Mouse (Mus musculus) embryonic facial prominence, embryonic 13.5 days (tissue): ENCODE results near the gene Vgll4. TPM values are rescaled to one million over a fixed set of nuclear protein-coding genes. Genes with fewer than 3 reads are reported as not detected.

ENCODE experiments used
- ATAC-seq: fragments of 200-750 bp; cut with Nextera tagmentation; 2 replicates; pipeline ENCODE4 v1.8.0; 2017; ENCODE audit warnings: low read depth; ENCODE audit not compliant: insufficient number of reproducible peaks, insufficient read depth, low FRiP score, low TSS enrichment
- H3K27ac ChIP-seq: fragments of 300-500 bp; sonication (generic); 2 replicates; pipeline ENCODE4 v1.5.1; 2015; ENCODE audit warnings: moderate library complexity, mild to moderate bottlenecking, inconsistent platforms
- H3K27me3 ChIP-seq: fragments of 300-500 bp; sonication (generic); 2 replicates; pipeline ENCODE4 v1.6.1; 2015; ENCODE audit warnings: mild to moderate bottlenecking, inconsistent platforms
- H3K36me3 ChIP-seq: fragments of 300-500 bp; sonication (generic); 2 replicates; pipeline ENCODE4 v1.6.1; 2015; ENCODE audit warnings: mild to moderate bottlenecking, inconsistent platforms
- H3K4me1 ChIP-seq: fragments of 300-500 bp; sonication (generic); 2 replicates; pipeline ENCODE4 v1.6.1; 2015; ENCODE audit warnings: inconsistent platforms
- H3K4me2 ChIP-seq: fragments of 300-500 bp; sonication (generic); 2 replicates; pipeline ENCODE4 v1.6.1; 2015; ENCODE audit warnings: moderate library complexity, mild to moderate bottlenecking, inconsistent platforms
- H3K4me3 ChIP-seq: fragments of 300-500 bp; sonication (generic); 2 replicates; pipeline ENCODE4 v1.5.1; 2015; ENCODE audit warnings: mild to moderate bottlenecking, inconsistent platforms
- H3K9ac ChIP-seq: fragments of 300-500 bp; sonication (generic); 2 replicates; pipeline ENCODE4 v1.6.1; 2015; ENCODE audit warnings: mild to moderate bottlenecking, inconsistent platforms
- H3K9me3 ChIP-seq: fragments of 300-500 bp; sonication (generic); 2 replicates; pipeline ENCODE4 v1.6.1; 2016; ENCODE audit warnings: inconsistent platforms
- WGBS: fragments of 180-500 bp; shearing (Covaris S2); methylation state at CpG from one replicate; pipeline ENCODE4 v1.1.7; 2015; ENCODE audit warnings: mixed read lengths; 5-methylcytosine and 5-hydroxymethylcytosine counted together
- polyA plus RNA-seq: library from polyadenylated mRNA; unstranded; fragments of >200 nt; fragmentation: Nextera tagmentation; extraction: Ambion mirVana; gene quantifications from 2 replicates; pipeline ENCODE4 v1.2.1, GENCODE M21; 2015

Vgll4 gene
- polyA plus RNA-seq, 1 experiment from 2014 or later = 148 TPM

GRCm38 (mm10) chr6:114876033-114876432, 93.8 kb downstream of the Vgll4 start:
- Histone ChIP-seq H3K4me3 (no peak overlapping the region), H3K27me3 (no peaks in the 10 kb centered on the region), H3K9me3 (no peaks in the 10 kb centered on the region), H3K27ac (peak overlapping the region; percentile 95), H3K4me2 (peak overlapping the region; percentile 63), H3K4me1 (peaks cover 98% of the 10 kb centered on the region), H3K9ac (peak overlapping the region; percentile 66), H3K36me3 (peaks cover 20% of the 10 kb centered on the region)
- no peak for ATAC-seq
- WGBS = 22% methylated on average over 4 of the region's 4 CpGs

GRCm38 (mm10) chr6:114875018-114875558, 94.7 kb downstream of the Vgll4 start:
- Histone ChIP-seq H3K4me2 (peak overlapping the region; percentile 63), H3K27me3 (no peaks in the 10 kb centered on the region), H3K27ac (peak overlapping the region; percentile 95), H3K9me3 (no peaks in the 10 kb centered on the region), H3K4me1 (peaks cover 99% of the 10 kb centered on the region), H3K9ac (peak overlapping the region; percentile 66), H3K36me3 (peaks cover 21% of the 10 kb centered on the region; the same call in 1 of the 2 replicates), H3K4me3 (peak overlapping the region; percentile 34)
- ATAC-seq = peak; percentile 79
- WGBS = under 1% methylated on average over 18 of the region's 18 CpGs

GRCm38 (mm10) chr6:114874138-114874928, 95.5 kb downstream of the Vgll4 start:
- Histone ChIP-seq H3K9me3 (no peaks in the 10 kb centered on the region), H3K9ac (peak overlapping the region; percentile 66), H3K4me3 (peak overlapping the region; percentile 34), H3K27me3 (no peaks in the 10 kb centered on the region), H3K36me3 (peaks cover 21% of the 10 kb centered on the region; the same call in 1 of the 2 replicates), H3K27ac (peak overlapping the region; percentile 95), H3K4me2 (peak overlapping the region; percentile 63), H3K4me1 (peaks cover 99% of the 10 kb centered on the region)
- ATAC-seq = peak; percentile 26
- 4% methylated on average over 19 of the region's 19 CpGs for WGBS

DNA sequence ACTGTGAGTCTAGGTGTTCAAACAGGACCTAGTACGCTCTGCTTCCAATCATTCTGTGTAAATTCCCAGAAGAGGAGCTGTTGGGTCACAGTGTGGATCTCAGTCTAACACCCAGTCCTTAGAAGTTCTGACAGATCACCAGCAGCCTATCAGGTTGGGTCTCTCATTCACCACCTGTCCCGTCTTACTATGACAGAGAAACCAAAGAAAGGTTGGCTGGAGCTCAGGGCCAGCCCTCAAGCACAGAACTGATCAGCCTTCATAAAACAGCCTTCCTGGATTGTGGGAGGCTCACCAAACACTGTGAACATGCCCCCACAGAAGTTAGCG, 96.0 kb downstream of the Vgll4 start:
- H3K4me3 ChIP-seq = peak overlapping the region; percentile 34
- H3K9ac ChIP-seq = peak overlapping the region; percentile 66
- peaks cover 16% of the 10 kb centered on the region; the same call in 1 of the 2 replicates for H3K36me3 ChIP-seq
- peak overlapping the region; percentile 95 for H3K27ac ChIP-seq
- H3K27me3 ChIP-seq = no peaks in the 10 kb centered on the region
- peaks cover 99% of the 10 kb centered on the region for H3K4me1 ChIP-seq
- 51% methylated on average over 3 of the region's 3 CpGs for WGBS
- no peaks in the 10 kb centered on the region for H3K9me3 ChIP-seq
- no peak for ATAC-seq
- peak overlapping the region; percentile 63 for H3K4me2 ChIP-seq

DNA sequence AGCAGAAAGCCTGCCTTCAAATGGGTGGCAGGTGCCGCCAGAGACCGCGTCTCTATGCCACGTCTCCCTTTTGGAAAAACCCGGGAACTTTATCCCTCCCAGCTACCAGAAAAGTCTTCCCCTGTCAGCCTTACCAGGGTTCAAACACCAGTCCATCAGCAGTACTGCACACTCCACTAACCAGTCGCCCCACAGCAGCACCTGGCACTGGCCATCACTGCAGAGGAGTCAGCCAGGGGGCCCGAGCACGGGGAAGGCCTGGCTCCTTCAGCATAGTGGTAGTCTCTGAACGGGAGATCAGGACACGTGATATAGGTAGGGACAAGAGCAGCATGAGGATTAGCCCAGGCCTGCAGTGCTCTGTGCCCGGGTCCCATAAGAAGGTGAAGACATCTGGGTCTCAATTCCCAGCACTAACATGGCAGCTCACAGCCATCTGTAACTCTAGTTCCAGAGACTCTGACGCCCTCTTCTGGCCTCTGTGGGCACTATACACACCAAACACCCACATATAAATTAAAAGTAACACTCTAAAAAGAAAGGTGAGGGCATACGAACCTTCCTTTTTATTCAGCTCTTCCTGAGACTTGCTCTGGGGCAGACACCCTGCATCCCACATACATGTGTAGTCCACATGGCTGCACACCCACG, 98.7 kb downstream of the Vgll4 start:
- H3K36me3 ChIP-seq = peaks cover 16% of the 10 kb centered on the region; the same call in 1 of the 2 replicates
- 75% methylated on average over 14 of the region's 14 CpGs for WGBS
- peaks cover 87% of the 10 kb centered on the region for H3K4me1 ChIP-seq
- peak overlapping the region; percentile 95; the same call in 1 of the 2 replicates for H3K27ac ChIP-seq
- H3K27me3 ChIP-seq = no peaks in the 10 kb centered on the region
- ATAC-seq = no peak
- no peaks in the 10 kb centered on the region for H3K9me3 ChIP-seq
- H3K4me3 ChIP-seq = no peak overlapping the region
- no peak overlapping the region for H3K4me2 ChIP-seq
- no peak overlapping the region for H3K9ac ChIP-seq

GRCm38 (mm10) chr6:114869501-114870076, 100.2 kb downstream of the Vgll4 start:
- Histone ChIP-seq H3K36me3 (peaks cover 16% of the 10 kb centered on the region; the same call in 1 of the 2 replicates), H3K9ac (0 out of 2 replicates have a peak overlapping the region, but pooled peaks have one; percentile 40), H3K4me3 (no peak overlapping the region), H3K27ac (peak overlapping the region; percentile 69), H3K4me1 (peaks cover 82% of the 10 kb centered on the region), H3K4me2 (no peak overlapping the region), H3K9me3 (no peaks in the 10 kb centered on the region), H3K27me3 (no peaks in the 10 kb centered on the region)
- no peak for ATAC-seq
- WGBS = 45% methylated on average over 6 of the region's 6 CpGs

- H3K4me3 ChIP-seq = no peak overlapping the region
- H3K4me2 ChIP-seq = no peak overlapping the region
- H3K4me1 ChIP-seq = peaks cover 73% of the 10 kb centered on the region
- H3K27ac ChIP-seq = no peak overlapping the region
- no peaks in the 10 kb centered on the region for H3K27me3 ChIP-seq
- H3K9me3 ChIP-seq = no peaks in the 10 kb centered on the region
- H3K36me3 ChIP-seq = peaks cover 25% of the 10 kb centered on the region
- no peak for ATAC-seq
- no peak overlapping the region for H3K9ac ChIP-seq
- 79% methylated on average over 7 of the region's 7 CpGs for WGBS
Measured at GRCm38 (mm10) chr6:114868656-114869055, 101.1 kb downstream of the Vgll4 start.

- ATAC-seq = no peak
- Histone ChIP-seq H3K9ac (no peak overlapping the region), H3K27ac (0 out of 2 replicates have a peak overlapping the region, but pooled peaks have one; percentile 62), H3K4me2 (no peak overlapping the region), H3K4me3 (no peak overlapping the region), H3K27me3 (no peaks in the 10 kb centered on the region), H3K4me1 (peaks cover 53% of the 10 kb centered on the region), H3K9me3 (no peaks in the 10 kb centered on the region), H3K36me3 (peaks cover 43% of the 10 kb centered on the region)
- WGBS = 78% methylated on average over 4 of the region's 4 CpGs
Measured at GRCm38 (mm10) chr6:114866619-114867018, 103.2 kb downstream of the Vgll4 start.

DNA sequence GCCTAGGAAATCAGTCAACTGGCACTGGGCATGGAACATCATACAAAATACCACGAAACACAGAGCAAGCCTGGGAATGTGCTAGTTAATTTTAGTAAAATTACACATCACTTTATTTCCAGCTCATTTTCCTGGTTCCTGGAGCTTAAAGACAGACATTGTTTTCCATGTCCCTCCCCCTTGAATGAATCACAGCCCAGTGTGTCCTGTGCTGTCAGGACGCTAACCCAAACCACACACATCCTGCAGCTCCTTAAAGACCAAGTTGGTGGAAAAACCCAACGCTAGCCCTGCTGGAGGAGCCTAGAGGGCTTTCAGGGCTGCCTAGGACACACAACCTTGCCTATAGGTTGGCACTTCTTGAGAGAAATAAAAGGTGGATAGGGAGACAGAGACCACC, 103.7 kb downstream of the Vgll4 start:
- Histone ChIP-seq H3K27ac (peak overlapping the region; percentile 62; the same call in 1 of the 2 replicates), H3K27me3 (no peaks in the 10 kb centered on the region), H3K36me3 (peaks cover 43% of the 10 kb centered on the region), H3K4me3 (no peak overlapping the region), H3K4me2 (no peak overlapping the region), H3K9ac (no peak overlapping the region), H3K4me1 (peaks cover 47% of the 10 kb centered on the region), H3K9me3 (no peaks in the 10 kb centered on the region)
- no peak for ATAC-seq
- 64% methylated on average over 3 of the region's 3 CpGs for WGBS

GRCm38 (mm10) chr6:114864421-114864820, 105.4 kb downstream of the Vgll4 start:
- Histone ChIP-seq H3K9ac (no peak overlapping the region), H3K4me3 (no peak overlapping the region), H3K4me2 (no peak overlapping the region), H3K27ac (peak overlapping the region; percentile 7; the same call in 1 of the 2 replicates), H3K4me1 (peaks cover 31% of the 10 kb centered on the region), H3K9me3 (no peaks in the 10 kb centered on the region), H3K27me3 (no peaks in the 10 kb centered on the region), H3K36me3 (peaks cover 47% of the 10 kb centered on the region)
- ATAC-seq = no peak
- WGBS = 90% methylated on average over 8 of the region's 8 CpGs

DNA sequence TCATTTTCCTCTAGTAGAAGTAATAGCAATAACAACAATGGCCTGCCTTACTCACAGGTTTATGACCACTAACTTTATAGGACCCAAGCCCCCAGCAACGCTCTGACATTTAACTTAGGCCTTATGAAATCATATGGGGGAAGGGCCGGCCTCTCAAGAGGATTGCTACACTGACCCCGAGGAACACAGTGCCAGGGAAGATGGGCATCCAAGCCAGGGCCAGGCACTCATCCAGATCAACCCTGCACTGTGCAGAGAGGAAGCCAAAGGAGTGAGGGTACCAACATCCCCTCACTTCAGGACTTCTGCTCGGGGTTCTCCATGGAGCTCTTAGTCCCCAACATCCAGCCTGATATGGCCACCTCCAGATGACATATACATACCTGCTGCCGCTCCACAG, 106.3 kb downstream of the Vgll4 start:
- WGBS = 94% methylated on average over 5 of the region's 5 CpGs
- Histone ChIP-seq H3K27me3 (no peaks in the 10 kb centered on the region), H3K36me3 (peaks cover 56% of the 10 kb centered on the region), H3K4me3 (no peak overlapping the region), H3K27ac (no peak overlapping the region), H3K4me1 (peaks cover 23% of the 10 kb centered on the region), H3K9ac (no peak overlapping the region), H3K4me2 (no peak overlapping the region), H3K9me3 (no peaks in the 10 kb centered on the region)
- ATAC-seq = peak; percentile 16; the same call in 1 of the 2 replicates
